Mouse (Mus musculus) CH12.LX (cell line): ENCODE measurements at regions not wholly inside any gene's neighbourhood (a gene's known extent, or its start where the extent isn't known, plus 50 kb on each side); places are given as distances from the start of the nearest gene placed in this dataset.

Experiments used
- BHLHE40 ChIP-seq: IDR thresholded peaks from 2 replicates; pipeline ENCODE4 v1.6.1; 2011; ENCODE audit warnings: mild to moderate bottlenecking, low read depth, low read length, improper control_type of control experiment
- CHD1 ChIP-seq: IDR thresholded peaks from 2 replicates; pipeline ENCODE4 v1.6.1; 2012; ENCODE audit warnings: low read depth, low read length, improper control_type of control experiment, inconsistent platforms
- CTCF ChIP-seq, 2 experiments: IDR thresholded peaks in 1 of 2; conservative IDR thresholded peaks in 1 of 2; 2 replicates each; pipeline ENCODE4 v1.5.1; 2011 to 2012; ENCODE audit warnings: low read depth in 2 of 2, low read length in 2 of 2, improper control_type of control experiment in 1 of 2, inconsistent platforms in 1 of 2, mild to moderate bottlenecking in 1 of 2, moderate library complexity in 1 of 2
- E2F4 ChIP-seq: IDR thresholded peaks from 2 replicates; pipeline ENCODE4 v1.6.1; 2011; ENCODE audit warnings: low read depth, low read length, improper control_type of control experiment; ENCODE audit not compliant: insufficient replicate concordance
- EP300 ChIP-seq: IDR thresholded peaks from 2 replicates; pipeline ENCODE4 v1.6.1; 2011; ENCODE audit warnings: low read length, improper control_type of control experiment
- MYC ChIP-seq: IDR thresholded peaks from 2 replicates; pipeline ENCODE4 v1.6.1; 2011; ENCODE audit warnings: low read depth, mild to moderate bottlenecking, improper control_type of control experiment, low read length
- NELFE ChIP-seq: IDR thresholded peaks from 2 replicates; pipeline ENCODE4 v1.6.1; 2011; ENCODE audit warnings: low read depth, low read length, improper control_type of control experiment
- NRF1 ChIP-seq: IDR thresholded peaks from 2 replicates; pipeline ENCODE4 v1.6.1; 2014; ENCODE audit warnings: low read depth, mild to moderate bottlenecking, inconsistent platforms, low read length, improper control_type of control experiment, moderate library complexity
- POLR2A ChIP-seq: IDR thresholded peaks from 2 replicates; pipeline ENCODE4 v1.6.1; 2011; ENCODE audit warnings: low read depth, mild to moderate bottlenecking, improper control_type of control experiment, low read length
- POLR2AphosphoS2 ChIP-seq: IDR thresholded peaks from 2 replicates; pipeline ENCODE4 v1.6.1; 2011; ENCODE audit warnings: low read depth, low read length, improper control_type of control experiment
- RAD21 ChIP-seq: IDR thresholded peaks from 2 replicates; pipeline ENCODE4 v1.6.1; 2011; ENCODE audit warnings: low read depth, mild to moderate bottlenecking, low read length, improper control_type of control experiment, moderate library complexity
- SIN3A ChIP-seq: IDR thresholded peaks from 2 replicates; pipeline ENCODE4 v1.6.1; 2012; ENCODE audit warnings: low read length, improper control_type of control experiment, inconsistent platforms
- TBP ChIP-seq: conservative IDR thresholded peaks from 2 replicates; pipeline ENCODE4 v1.6.1; 2011; ENCODE audit warnings: low read depth, low read length, improper control_type of control experiment
- ZMIZ1 ChIP-seq: IDR thresholded peaks from 2 replicates; pipeline ENCODE4 v1.6.1; 2012; ENCODE audit warnings: low read depth, mild to moderate bottlenecking, inconsistent platforms, low read length, improper control_type of control experiment

DNA sequence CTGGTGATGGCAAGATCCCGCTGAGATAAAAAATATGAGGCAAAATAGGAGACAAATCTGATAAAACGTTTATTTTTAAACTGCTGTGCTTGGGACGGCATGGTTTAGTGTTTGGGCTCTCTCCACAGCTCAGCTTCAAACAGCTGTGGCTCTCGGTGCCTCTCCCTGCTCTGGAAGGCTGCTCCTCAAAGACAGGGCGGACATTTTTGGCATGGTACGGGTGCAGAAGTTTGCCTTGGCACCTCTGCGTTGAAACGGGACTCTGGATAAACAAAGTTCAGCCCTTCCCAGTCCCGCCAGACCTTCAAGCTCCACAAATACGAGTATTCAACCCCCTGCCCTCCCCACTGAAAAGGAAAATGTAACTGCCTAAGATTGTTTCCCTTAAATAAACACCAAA lies 573.8 kb downstream of the Lmo4 start:
- no peak for TF ChIP-seq CTCF (conservative IDR thresholded peaks at IDR 0.05 in 1 of 2, IDR thresholded peaks at IDR 0.05 in 1 of 2; ENCODE audit: low read depth in 2 of 2, low read length in 2 of 2)
- TF ChIP-seq MYC = no peak
- TF ChIP-seq TBP = no peak
- no peak for TF ChIP-seq NRF1
- no peak for TF ChIP-seq POLR2A
- TF ChIP-seq EP300 = no peak
- TF ChIP-seq E2F4 = no peak
- TF ChIP-seq CHD1 = no peak
- no peak for TF ChIP-seq RAD21
- no peak for TF ChIP-seq POLR2AphosphoS2
- TF ChIP-seq SIN3A = no peak
- TF ChIP-seq NELFE = no peak
- no peak for TF ChIP-seq ZMIZ1
- no peak for TF ChIP-seq BHLHE40
